Mouse (Mus musculus) urinary bladder, adult 2 months (tissue): ENCODE measurements at regions not wholly inside any gene's neighbourhood (a gene's known extent, or its start where the extent isn't known, plus 50 kb on each side); places are given as distances from the start of the nearest gene placed in this dataset.
"Not testable (repeated sequence)": the region's sequence is repeated elsewhere in the genome, so short reads cannot be mapped to it uniquely, and the experiment has no call there.

Experiments
- DNase-seq: peaks from one replicate; pipeline ENCODE4 v3.0.0; 2022; ENCODE audit warnings: low spot score

DNA sequence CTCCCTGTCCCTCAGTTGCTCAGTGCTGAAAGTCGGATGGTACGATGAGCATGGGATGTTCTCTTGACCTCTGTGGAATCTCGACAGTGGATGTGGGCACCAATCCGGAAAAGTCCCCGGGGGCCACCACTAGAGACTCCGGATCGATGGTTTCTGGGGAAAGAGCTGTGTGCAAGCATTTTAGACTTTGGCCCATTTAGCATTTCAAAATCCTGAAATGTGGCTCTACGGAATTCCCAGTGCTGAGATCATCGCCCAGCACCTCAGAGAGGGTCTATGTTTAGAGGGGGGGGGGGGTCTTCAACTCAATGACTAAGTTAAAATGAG lies 68.6 kb downstream of the Tomm20 start:
- no peak for DNase-seq

- no peak for DNase-seq
These were observed 69.2 kb downstream of the Tomm20 start for GRCm38 (mm10) chr8:126876300-126877038.

- no peak for DNase-seq
These were observed 70.0 kb downstream of the Tomm20 start for GRCm38 (mm10) chr8:126875491-126876155.

DNA sequence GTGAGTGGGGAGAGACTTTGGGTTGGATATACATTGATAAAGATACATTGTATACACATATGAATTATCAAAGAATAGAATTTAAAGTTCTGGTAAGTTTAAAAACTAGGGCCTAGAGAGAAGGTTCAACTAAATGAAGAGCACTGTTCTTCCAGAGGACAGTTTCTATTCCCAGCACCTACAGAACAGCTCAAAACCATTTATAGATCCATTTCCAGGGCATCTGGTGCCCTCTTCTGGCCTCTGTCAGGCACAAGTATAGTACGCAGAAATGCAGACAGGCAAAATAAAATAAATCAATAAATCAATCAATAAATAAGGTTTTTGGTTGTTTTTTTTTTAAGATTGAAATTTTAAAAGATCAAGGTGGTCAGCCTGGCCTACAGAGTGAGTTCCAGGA lies 70.8 kb downstream of the Tomm20 start:
- no peak for DNase-seq

- DNase-seq = no peak
These were observed 71.4 kb downstream of the Tomm20 start for GRCm38 (mm10) chr8:126874126-126874730.

DNA sequence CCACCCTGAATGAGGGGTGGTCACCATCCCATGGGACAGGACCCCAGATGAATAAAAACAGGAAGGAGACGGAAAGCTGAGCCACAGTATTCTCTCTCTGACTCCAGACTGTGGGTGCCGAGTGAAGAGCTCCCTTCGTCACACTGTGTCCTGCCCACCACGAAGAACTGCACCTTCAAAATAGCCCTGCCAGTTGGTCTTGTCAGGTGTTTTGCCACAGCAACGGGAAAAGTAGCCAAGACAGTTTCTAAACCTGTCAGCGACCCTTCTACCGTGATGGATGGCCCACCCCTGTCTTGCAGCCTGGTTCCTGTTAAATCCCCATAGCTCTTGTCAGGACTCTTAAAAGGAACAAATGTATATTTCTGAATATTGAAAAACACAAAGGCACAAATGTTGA lies 72.3 kb downstream of the Tomm20 start:
- DNase-seq = no peak

DNA sequence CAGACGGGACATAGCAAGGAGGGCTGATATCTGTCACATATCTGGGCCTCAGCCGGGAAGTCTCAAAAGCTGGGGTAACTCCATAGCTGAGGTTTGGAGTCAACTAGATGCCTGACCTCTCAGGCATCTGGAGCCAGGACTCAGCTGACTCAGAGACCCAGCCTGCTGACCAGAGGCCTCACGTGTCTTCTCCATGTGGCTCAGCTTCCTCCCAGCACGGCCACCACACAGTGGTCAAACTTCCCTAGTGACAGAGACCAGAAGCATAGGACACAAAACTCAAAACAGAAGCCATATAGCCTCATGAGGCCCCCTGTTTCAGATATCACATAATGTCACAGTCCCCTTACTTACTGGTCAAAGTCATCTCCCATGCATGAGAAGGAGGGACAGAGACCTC lies 73.1 kb downstream of the Tomm20 start:
- no peak for DNase-seq

DNA sequence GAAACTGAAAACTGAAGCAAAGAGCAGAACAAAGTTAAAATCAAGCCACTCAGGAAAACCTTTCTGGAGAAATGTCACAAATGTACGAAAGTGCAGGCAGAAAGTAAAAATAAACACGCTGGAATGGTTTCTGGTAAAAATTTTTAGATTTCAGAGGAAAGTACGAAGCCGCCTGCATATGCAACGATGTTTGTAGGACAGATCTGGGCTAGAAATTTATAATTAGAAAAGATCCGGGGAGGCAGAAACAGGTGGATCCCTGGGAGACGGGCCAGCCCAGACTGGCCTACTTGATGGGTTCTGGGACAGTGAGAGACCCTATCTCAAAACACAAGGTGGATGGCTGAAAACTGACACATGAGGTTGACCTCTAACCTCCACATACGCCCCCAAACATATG lies 73.5 kb downstream of the Tomm20 start:
- no peak for DNase-seq

- no peak for DNase-seq
These were observed 76.2 kb downstream of the Tomm20 start for GRCm38 (mm10) chr8:126869464-126869850.

- no peak for DNase-seq
These were observed 76.7 kb downstream of the Tomm20 start for GRCm38 (mm10) chr8:126868831-126869463.

DNA sequence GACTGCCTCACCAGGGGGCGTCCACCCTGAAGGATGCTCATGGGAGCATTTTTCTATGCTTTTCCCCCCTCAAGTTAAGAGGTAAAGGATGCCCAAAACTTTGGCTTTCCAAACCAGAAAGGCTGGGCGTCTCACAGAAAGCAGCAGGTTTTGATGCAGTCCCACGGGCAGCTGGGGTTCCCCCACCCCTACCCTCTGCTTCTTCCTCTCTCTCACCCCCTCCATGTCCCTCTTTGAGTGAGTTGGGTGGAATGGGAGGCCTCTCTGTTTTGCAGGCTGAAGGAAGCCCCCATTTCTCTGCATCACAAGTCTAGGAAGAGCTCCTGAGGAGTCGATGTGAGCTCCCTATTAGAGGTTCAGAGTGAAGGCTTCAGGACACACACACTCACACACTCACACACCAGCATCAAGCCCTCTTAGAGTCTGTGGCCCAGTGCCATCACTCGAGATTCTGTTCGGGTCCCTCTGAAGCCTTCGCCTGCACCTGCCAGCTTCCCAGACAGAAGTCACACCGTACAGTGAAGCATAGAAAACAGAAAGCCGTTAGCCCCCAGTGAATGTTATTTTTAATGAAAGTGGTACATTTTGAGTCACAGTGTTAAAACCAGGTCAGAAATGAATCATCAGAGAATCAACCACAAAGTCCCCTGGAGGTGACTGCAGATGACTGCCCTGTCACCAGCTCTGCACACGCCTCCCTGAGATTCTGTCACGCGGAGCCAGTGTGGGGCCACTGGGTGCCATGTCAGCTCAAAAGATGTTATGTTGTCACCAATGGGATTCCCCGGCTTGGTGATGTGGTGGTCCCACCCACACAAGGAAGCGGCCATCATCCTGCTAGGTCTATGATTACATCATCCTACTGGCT lies 78.3 kb downstream of the Tomm20 start:
- no peak for DNase-seq

DNA sequence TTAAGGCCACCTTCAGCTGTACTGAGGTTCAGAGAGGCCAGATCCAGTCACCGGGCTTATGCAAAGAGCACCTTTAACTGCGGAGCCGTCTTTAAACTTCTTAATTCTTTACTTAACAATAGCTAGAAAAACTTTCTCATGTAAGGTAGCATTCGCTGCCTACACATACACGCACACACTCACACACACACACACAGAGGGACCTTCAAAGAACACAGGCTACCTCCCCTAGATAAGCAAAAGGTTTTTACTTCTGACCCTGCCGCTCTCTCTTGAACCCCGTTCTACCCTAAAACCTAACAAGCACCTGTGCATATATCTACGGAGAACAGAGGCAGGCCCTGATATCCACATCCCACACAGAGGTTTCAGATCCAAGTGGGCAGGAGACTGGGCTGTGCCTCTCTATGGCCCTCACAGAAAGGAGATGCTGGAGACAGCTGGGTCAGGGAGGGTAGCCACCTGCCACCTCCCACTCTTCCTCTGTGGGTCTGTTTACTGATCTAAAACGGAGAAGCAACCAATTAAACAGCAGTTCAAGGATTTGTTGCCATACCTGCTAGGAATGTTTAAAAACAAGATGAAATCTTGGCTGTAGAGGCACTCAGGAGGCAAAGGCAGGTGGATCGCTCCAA lies 81.2 kb downstream of the Tomm20 start:
- DNase-seq = no peak

DNA sequence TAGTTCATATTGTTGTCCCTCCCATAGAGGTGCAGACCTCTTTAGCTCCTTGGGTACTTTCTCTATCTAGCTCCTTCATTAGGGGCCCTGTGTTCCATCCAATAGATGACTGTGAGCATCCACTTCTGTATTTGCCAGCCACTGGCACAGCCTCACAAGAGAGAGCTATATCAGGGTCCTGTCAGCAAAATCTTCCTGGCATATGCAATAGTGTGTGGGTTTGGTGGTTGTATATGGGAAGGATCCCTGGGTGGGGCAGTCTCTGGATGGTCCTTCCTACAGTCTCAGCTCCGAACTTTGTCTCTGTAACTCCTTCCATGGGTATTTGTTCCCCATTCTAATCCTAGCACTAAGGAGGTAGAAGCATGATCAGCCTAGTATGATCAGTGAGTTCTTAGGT lies 82.0 kb downstream of the Tomm20 start:
- not testable (repeated sequence) for DNase-seq

GRCm38 (mm10) chr8:126861754-126862153 lies 83.9 kb downstream of the Tomm20 start:
- no peak for DNase-seq

- no peak for DNase-seq
These were observed 85.0 kb downstream of the Tomm20 start for GRCm38 (mm10) chr8:126860630-126861029.

DNA sequence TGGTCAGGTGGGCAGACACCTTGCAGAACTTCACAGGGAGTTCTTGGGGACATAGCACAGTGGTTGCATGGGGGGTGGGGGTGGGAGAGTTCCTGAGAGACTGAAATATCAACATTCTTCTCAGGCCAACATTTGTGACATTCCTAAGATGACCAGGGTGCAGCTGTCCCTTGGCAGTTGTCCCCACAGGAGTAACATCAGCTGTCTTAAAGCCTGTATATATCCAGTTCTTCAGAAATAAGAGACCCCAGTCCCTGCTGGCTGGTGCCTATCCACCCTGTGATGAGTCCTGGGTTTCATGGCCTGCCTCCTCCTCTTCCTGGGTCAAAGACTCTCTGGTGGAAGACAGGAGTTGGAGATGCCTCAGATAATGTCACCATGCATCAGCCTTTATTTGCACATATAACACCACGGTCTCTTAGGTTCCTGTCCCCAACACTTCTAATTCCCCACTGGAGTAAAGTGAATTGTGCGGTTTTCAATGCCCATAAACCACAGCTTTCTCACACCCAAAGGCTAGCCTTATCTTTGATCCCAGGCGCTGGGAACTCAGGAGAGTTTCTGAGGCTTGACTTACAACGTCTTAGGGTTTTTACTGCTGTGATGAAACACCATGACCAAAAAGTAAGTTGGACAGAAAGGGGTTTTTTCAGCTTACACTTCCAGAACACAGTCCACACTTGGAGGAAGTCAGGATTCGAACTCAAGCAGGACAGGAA lies 85.8 kb downstream of the Tomm20 start:
- no peak for DNase-seq

DNA sequence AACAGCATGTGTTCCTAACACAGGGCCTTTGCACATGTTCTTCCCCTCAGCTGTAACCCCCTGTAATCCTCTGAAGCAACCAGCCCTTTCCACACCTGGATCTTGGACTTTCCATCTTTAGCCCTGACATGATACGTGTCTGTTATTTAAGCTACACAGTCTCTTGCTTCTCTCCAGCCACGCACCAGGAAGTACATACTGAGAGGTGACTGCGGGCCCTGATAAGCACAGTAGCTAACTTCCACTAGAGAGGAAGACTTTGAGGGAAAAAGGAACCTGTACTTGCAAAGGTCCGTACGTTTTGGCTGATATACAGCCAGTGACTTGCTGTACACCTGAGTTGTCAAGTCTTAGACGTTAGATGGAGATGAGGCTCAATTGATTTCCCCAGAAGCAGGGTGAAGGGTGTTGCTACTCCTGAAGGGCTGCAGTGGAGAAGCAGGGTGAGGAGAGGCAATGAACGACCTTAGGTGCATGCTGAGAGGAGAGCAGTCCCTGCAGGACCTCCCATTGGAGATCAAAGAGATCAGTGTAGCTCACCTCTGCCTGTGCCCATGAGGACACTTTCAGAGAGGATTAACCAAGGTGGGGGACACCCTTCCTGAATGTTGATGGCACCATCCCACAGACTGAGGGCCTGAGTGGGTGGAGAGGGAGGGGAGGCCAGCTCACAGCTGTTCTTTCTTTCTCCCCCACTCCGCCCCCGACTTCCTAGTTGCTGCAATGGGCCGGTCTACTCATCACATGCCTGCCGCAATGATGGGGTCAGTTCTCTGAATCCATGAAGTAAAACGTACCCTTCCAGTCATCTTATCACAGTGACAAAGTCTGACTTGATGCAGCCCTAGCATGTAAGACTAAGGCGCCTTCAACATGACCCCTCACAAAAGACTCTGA lies 88.1 kb downstream of the Tomm20 start:
- no peak for DNase-seq

- no peak for DNase-seq
These were observed 89.7 kb downstream of the Tomm20 start for GRCm38 (mm10) chr8:126855914-126856313.

DNA sequence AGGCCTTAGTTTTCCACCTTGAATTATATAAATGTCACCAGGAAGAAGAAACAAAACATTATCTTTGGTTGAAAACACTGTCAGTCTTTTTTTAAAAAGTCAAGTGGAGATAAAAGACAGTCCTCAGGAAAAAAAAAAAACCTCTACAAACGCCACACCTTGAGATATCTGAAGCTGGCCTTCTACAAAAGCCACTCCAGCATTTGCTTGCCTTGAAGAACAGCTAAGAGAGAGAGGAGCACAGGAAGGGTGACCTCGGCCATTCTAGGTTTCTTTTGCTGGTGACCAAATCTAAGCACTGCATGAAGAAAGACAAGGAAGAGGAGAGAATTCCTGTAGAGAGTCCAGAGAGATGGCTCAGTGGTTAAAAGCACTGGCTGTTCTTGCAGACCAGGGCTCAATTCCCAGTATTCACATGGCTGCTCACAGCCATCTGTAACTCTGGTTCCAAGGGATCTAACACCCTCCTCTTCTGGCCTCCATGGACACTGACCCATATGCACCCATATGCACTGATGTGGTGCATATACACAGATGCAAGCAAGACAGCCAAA lies 90.5 kb downstream of the Tomm20 start:
- no peak for DNase-seq
